Mouse (Mus musculus) MEL (cell line): ENCODE data around the gene Zwilch. TPM values are rescaled to one million over a fixed set of nuclear protein-coding genes. Genes with fewer than 3 reads are reported as not detected.

Experiments used
- DNase-seq: peaks from one replicate; pipeline ENCODE4 v3.0.0; 2011; ENCODE audit warnings: low read depth, low spot score
- H3K27ac ChIP-seq: 2 replicates; pipeline ENCODE4 v1.5.1; 2012; ENCODE audit warnings: low read depth, mild to moderate bottlenecking, control low read depth, low read length, moderate library complexity; ENCODE audit not compliant: control insufficient read depth
- H3K27me3 ChIP-seq, 2 experiments: fragments of 150-350 bp in 1 of 2; sonication (generic) in 1 of 2; 2 replicates each; pipeline ENCODE4 v1.6.1; 2012; ENCODE audit warnings: low read length in 2 of 2, mild to moderate bottlenecking in 2 of 2, improper control_type of control experiment in 1 of 2, moderate library complexity in 1 of 2; ENCODE audit not compliant: insufficient read depth in 2 of 2, control insufficient read depth in 1 of 2
- H3K36me3 ChIP-seq, 2 experiments: 2 replicates each; pipeline ENCODE4 v1.6.1; 2012 to 2014; ENCODE audit warnings: low read length in 2 of 2, improper control_type of control experiment in 1 of 2, inconsistent platforms in 1 of 2, mild to moderate bottlenecking in 1 of 2; ENCODE audit not compliant: insufficient read depth in 2 of 2, control insufficient read depth in 1 of 2
- H3K4me1 ChIP-seq, 2 experiments: fragments of 150-350 bp in 1 of 2; sonication (generic) in 1 of 2; 2 replicates each; pipeline ENCODE4 v1.6.1; 2012; ENCODE audit warnings: low read length in 2 of 2, improper control_type of control experiment in 1 of 2, mild to moderate bottlenecking in 1 of 2; ENCODE audit not compliant: insufficient read depth in 2 of 2, control insufficient read depth in 1 of 2
- H3K4me3 ChIP-seq, 2 experiments: fragments of 150-350 bp in 1 of 2; sonication (generic) in 1 of 2; 2 replicates each; pipeline ENCODE4 v1.5.1; 2012; ENCODE audit warnings: low read depth in 2 of 2, low read length in 2 of 2, mild to moderate bottlenecking in 2 of 2, moderate library complexity in 2 of 2, control low read depth in 1 of 2, improper control_type of control experiment in 1 of 2; ENCODE audit not compliant: control insufficient read depth in 1 of 2, insufficient read depth in 1 of 2
- H3K79me2 ChIP-seq: 2 replicates; pipeline ENCODE4 v1.6.1; 2012; ENCODE audit warnings: mild to moderate bottlenecking, low read length, moderate library complexity; ENCODE audit not compliant: control insufficient read depth, poor library complexity, insufficient read depth
- H3K9ac ChIP-seq: 2 replicates; pipeline ENCODE4 v1.6.1; 2012; ENCODE audit warnings: low read depth, mild to moderate bottlenecking, control low read depth, low read length, moderate library complexity; ENCODE audit not compliant: control insufficient read depth, poor library complexity, severe bottlenecking
- H3K9me3 ChIP-seq: fragments of 150-350 bp; sonication (generic); replicated peaks from 2 replicates; pipeline ENCODE4 v1.6.1; 2012; ENCODE audit warnings: mild to moderate bottlenecking, low read length, improper control_type of control experiment, moderate library complexity; ENCODE audit not compliant: insufficient read depth
- CHD1 ChIP-seq: IDR thresholded peaks from 2 replicates; pipeline ENCODE4 v1.6.1; 2012; ENCODE audit warnings: low read depth, mild to moderate bottlenecking, inconsistent platforms, low read length, improper control_type of control experiment
- CTCF ChIP-seq, 3 experiments: IDR thresholded peaks in 2 of 3; conservative IDR thresholded peaks in 1 of 3; 2 replicates each; pipeline ENCODE4 v1.5.1; 2011 to 2012; ENCODE audit warnings: low read length in 3 of 3, low read depth in 2 of 3, mild to moderate bottlenecking in 2 of 3, improper control_type of control experiment in 1 of 3, inconsistent platforms in 1 of 3, mixed read lengths in 1 of 3, moderate library complexity in 1 of 3; ENCODE audit not compliant: control insufficient read depth in 1 of 3, insufficient read depth in 1 of 3, poor library complexity in 1 of 3, severe bottlenecking in 1 of 3
- E2F4 ChIP-seq: IDR thresholded peaks from 2 replicates; pipeline ENCODE4 v1.6.1; 2011; ENCODE audit warnings: low read depth, low read length, improper control_type of control experiment, borderline replicate concordance
- ELF1 ChIP-seq: IDR thresholded peaks from 2 replicates; pipeline ENCODE4 v1.6.1; 2014; ENCODE audit warnings: low read depth, mild to moderate bottlenecking, inconsistent platforms, low read length, improper control_type of control experiment, moderate library complexity
- EP300 ChIP-seq, 2 experiments: IDR thresholded peaks; 2 replicates each; pipeline ENCODE4 v1.6.1; 2011; ENCODE audit warnings: improper control_type of control experiment in 2 of 2, low read length in 2 of 2, low read depth in 1 of 2, mild to moderate bottlenecking in 1 of 2
- ETS1 ChIP-seq: IDR thresholded peaks from 2 replicates; pipeline ENCODE4 v1.6.1; 2012; ENCODE audit warnings: low read depth, mild to moderate bottlenecking, inconsistent platforms, low read length, improper control_type of control experiment, moderate library complexity
- GATA1 ChIP-seq: IDR thresholded peaks from 2 replicates; pipeline ENCODE4 v1.6.1; 2011; ENCODE audit warnings: low read depth, low read length, improper control_type of control experiment
- JUND ChIP-seq: IDR thresholded peaks from 2 replicates; pipeline ENCODE4 v1.6.1; 2011; ENCODE audit warnings: low read depth, mild to moderate bottlenecking, improper control_type of control experiment, low read length
- MAX ChIP-seq: IDR thresholded peaks from 2 replicates; pipeline ENCODE4 v1.6.1; 2011; ENCODE audit warnings: low read length, improper control_type of control experiment
- MEF2A ChIP-seq: IDR thresholded peaks from 2 replicates; pipeline ENCODE4 v1.6.1; 2014; ENCODE audit warnings: low read depth, mild to moderate bottlenecking, inconsistent platforms, low read length, improper control_type of control experiment; ENCODE audit not compliant: poor library complexity, insufficient replicate concordance, severe bottlenecking; ENCODE audit errors: extremely low read depth
- MXI1 ChIP-seq: IDR thresholded peaks from 2 replicates; pipeline ENCODE4 v1.6.1; 2011; ENCODE audit warnings: mild to moderate bottlenecking, low read depth, low read length, improper control_type of control experiment
- MYC ChIP-seq: IDR thresholded peaks from 2 replicates; pipeline ENCODE4 v1.6.1; 2011; ENCODE audit warnings: low read depth, mild to moderate bottlenecking, low read length, improper control_type of control experiment, moderate library complexity
- POLR2AphosphoS2 ChIP-seq: IDR thresholded peaks from 2 replicates; pipeline ENCODE4 v1.6.1; 2011; ENCODE audit warnings: low read length, improper control_type of control experiment
- RAD21 ChIP-seq: IDR thresholded peaks from 2 replicates; pipeline ENCODE4 v1.6.1; 2011; ENCODE audit warnings: mild to moderate bottlenecking, low read depth, low read length, improper control_type of control experiment
- TAL1 ChIP-seq: IDR thresholded peaks from 2 replicates; pipeline ENCODE4 v1.6.1; 2012; ENCODE audit warnings: mild to moderate bottlenecking, inconsistent platforms, low read length, moderate library complexity, mixed read lengths
- TBP ChIP-seq: IDR thresholded peaks from 2 replicates; pipeline ENCODE4 v1.8.0; 2011; ENCODE audit warnings: low read depth, low read length, improper control_type of control experiment
- UBTF ChIP-seq: IDR thresholded peaks from 2 replicates; pipeline ENCODE4 v1.6.1; 2012; ENCODE audit warnings: low read depth, mild to moderate bottlenecking, inconsistent platforms, low read length, improper control_type of control experiment, moderate library complexity, borderline replicate concordance; ENCODE audit not compliant: insufficient read depth
- USF1 ChIP-seq: IDR thresholded peaks from 2 replicates; pipeline ENCODE4 v1.6.1; 2014; ENCODE audit warnings: low read depth, mild to moderate bottlenecking, inconsistent platforms, low read length, improper control_type of control experiment, moderate library complexity
- ZKSCAN1 ChIP-seq: IDR thresholded peaks from 2 replicates; pipeline ENCODE4 v1.6.1; 2012; ENCODE audit warnings: low read depth, mild to moderate bottlenecking, inconsistent platforms, low read length, improper control_type of control experiment, moderate library complexity
- ZNF384 ChIP-seq: IDR thresholded peaks from 2 replicates; pipeline ENCODE4 v1.6.1; 2012; ENCODE audit warnings: low read depth, mild to moderate bottlenecking, inconsistent platforms, low read length, improper control_type of control experiment
- polyA plus RNA-seq, 2 experiments: library from polyadenylated mRNA; stranded (reverse) in 1 of 2; unstranded in 1 of 2; fragments of >175 nt in 1 of 2; fragments of >200 nt in 1 of 2; gene quantifications; 2 replicates each; pipeline versions ENCODE4 v1.2.1 to v1.2.4; 2012; ENCODE audit warnings: low replicate concordance in 2 of 2, low read depth in 1 of 2; ENCODE audit not compliant: insufficient read length in 2 of 2, insufficient read depth in 1 of 2, missing spikeins in 1 of 2
- total RNA-seq: library from RNA; depleted of rRNA; stranded (reverse); fragments of 300-350 nt; gene quantifications from 2 replicates; pipeline ENCODE4 v1.2.3, GENCODE M21; 2012

The Zwilch gene
- total and polyA plus RNA-seq, 3 experiments = 60.6 to 89.2 TPM; not detected in 1

DNA sequence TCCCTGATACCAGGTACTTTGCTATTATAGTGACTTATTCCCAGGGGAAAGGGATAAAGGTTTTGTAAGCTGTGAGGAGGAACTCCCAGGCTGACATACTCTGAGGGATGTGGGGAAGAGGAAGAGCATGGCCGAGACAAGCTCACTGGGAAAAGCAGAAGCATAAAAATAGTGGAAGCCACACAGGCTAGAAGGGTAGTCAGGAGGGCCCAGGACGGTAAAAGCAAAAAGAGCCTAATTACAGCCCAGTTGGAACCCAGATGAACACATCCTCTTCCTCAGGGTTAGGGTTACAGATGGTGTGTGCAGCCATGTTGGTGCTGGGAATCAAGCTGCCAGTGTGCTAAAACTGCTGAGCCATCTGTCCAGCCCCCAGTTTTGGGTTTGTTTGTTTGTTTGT, 49.2 kb upstream of the Zwilch start:
- H3K4me3 ChIP-seq = no peak overlapping the region
- no peak overlapping the region for H3K27ac ChIP-seq

DNA sequence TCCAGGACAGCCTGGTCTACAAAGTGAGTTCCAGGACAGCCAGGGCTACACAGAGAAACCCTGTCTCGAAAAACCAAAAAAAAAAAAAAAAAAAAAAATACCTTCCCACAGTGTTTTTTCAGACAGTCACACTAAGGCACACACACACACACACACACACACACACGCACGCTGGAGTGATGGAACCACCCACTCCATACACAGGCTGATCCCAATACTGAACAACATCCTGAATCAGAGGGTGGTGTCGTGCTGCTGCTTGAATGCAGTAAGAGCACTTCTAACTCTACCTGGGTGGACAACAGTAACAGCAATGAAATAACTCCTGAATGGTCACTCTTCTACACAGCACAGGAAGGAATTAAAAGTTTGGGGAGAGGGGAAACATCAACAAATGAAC, 48.6 kb upstream of the Zwilch start:
- no peak for DNase-seq
- Histone ChIP-seq H3K9me3 (no peaks in the 10 kb centered on the region), H3K4me3 (no peak overlapping the region), H3K79me2 (no peaks in the 10 kb centered on the region), H3K36me3 (no peaks in the 10 kb centered on the region; a peak in 1 of 4 replicates), H3K27me3 (no peaks in the 10 kb centered on the region)
- TF ChIP-seq GATA1 = no peak
- no peak for TF ChIP-seq POLR2AphosphoS2
- no peak for TF ChIP-seq CHD1
- no peak for TF ChIP-seq TBP
- TF ChIP-seq EP300 (IDR thresholded peaks at IDR 0.05; ENCODE audit: low read depth in 1 of 2, low read length in 2 of 2) = no peak
- no peak for TF ChIP-seq ZNF384
- TF ChIP-seq USF1 = no peak
- TF ChIP-seq ETS1 = no peak
- TF ChIP-seq TAL1 = no peak
- TF ChIP-seq MYC = no peak
- no peak for TF ChIP-seq RAD21
- no peak for TF ChIP-seq CTCF (IDR thresholded peaks at IDR 0.05 in 2 of 3, conservative IDR thresholded peaks at IDR 0.05 in 1 of 3; ENCODE audit: control insufficient read depth in 1 of 3, insufficient read depth in 1 of 3, low read depth in 2 of 3, low read length in 3 of 3, poor library complexity in 1 of 3, severe bottlenecking in 1 of 3)
- no peak for TF ChIP-seq UBTF
- no peak for TF ChIP-seq ZKSCAN1
- TF ChIP-seq, all 39 proteins: peak for 0
- Histone ChIP-seq H3K4me1 (peaks cover 0 to 3% of the 10 kb centered on the region in 2 experiments; a peak in 2 of 4 replicates), H3K9ac (no peak overlapping the region), H3K27ac (no peak overlapping the region)

More for the DNA sequence above, 49.2 kb upstream of the Zwilch start:
- Histone ChIP-seq H3K36me3 (no peaks in the 10 kb centered on the region), H3K4me1 (no peaks in the 10 kb centered on the region), H3K27me3 (no peaks in the 10 kb centered on the region), H3K9ac (no peak overlapping the region), H3K9me3 (no peaks in the 10 kb centered on the region), H3K79me2 (no peaks in the 10 kb centered on the region)
- peak; percentile 13 for DNase-seq
- no peak for TF ChIP-seq ZKSCAN1
- no peak for TF ChIP-seq MEF2A
- TF ChIP-seq ELF1 = no peak
- TF ChIP-seq E2F4 = no peak
- no peak for TF ChIP-seq MXI1
- no peak for TF ChIP-seq UBTF
- no peak for TF ChIP-seq MAX
- no peak for TF ChIP-seq USF1
- no peak for TF ChIP-seq JUND
